In the genomic region with DNA sequence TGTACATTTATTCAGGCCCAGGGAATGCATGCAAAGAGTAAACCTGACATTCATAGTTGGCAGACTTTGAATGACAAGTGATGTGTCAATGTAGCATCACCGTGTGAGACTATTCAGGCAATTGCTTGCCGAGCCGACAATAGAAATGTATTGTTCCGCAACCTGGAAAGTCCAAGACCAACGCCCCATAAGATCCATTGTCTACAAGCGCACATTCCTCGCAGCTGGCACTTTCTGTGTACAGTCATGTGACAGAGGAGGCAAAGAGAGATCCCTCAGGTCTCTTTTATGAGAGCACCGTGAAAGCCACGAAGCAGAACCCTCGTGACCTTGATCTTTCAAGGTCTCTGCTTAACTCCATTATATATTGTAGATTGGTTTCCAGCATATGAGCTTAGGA, we compare ENCODE assay signal across 19 mouse cellular contexts.
DNase-seq lines count a peak whose midpoint lies in the region; TF ChIP-seq lines count a peak whose summit lies in the region.
"Had no signal": no experiment of that assay in that cellular context is flagged by ENCODE, and none has a peak within 500 bp of the region (broad histone marks: within the 10 kb centered on the region; RNA-seq: fewer than 3 reads in every experiment).

No protein-coding gene starts in this region.

- no peak overlapping the region for H3K27ac ChIP-seq in ES-E14 (ENCODE audit: insufficient read depth, low read depth, low read length, poor library complexity, severe bottlenecking)
- H3K27ac ChIP-seq: embryonic facial prominence, embryonic 13.5 days; embryonic facial prominence, embryonic 15.5 days; forebrain, embryonic 10.5 days; forebrain, embryonic 12.5 days had no signal

- DNase-seq in ES-CJ7 (ENCODE audit: low read depth, low spot score) (peak; percentile 66), ES-E14 (ENCODE audit: low read depth, low spot score) (peak; percentile 20), ZHBTc4 (ENCODE audit: low read depth, low spot score) (peak; percentile 89)
- no peak for DNase-seq in embryo, embryonic 10.5 days (ENCODE audit: low spot score)
- no peak for DNase-seq in urinary bladder, adult 18-20 months (ENCODE audit: low spot score in 2 of 2)
- DNase-seq: adrenal gland, adult 2 months; adrenal gland, postnatal 10 days; adrenal gland, postnatal 25 days; cerebellum, adult 11 months; cerebellum, adult 18-20 months; cerebellum, adult 8-10 months; cerebellum, adult 9-11 months; cerebellum, postnatal 14 days; cerebellum, postnatal 36 days had no signal

- H3K4me3 ChIP-seq in ES-E14 (ENCODE audit: insufficient read depth in 1 of 2, low read depth in 1 of 2, low read length in 2 of 2, poor library complexity in 1 of 2, severe bottlenecking in 1 of 2), result no peak overlapping the region
- H3K4me3 ChIP-seq: embryonic facial prominence, embryonic 13.5 days; embryonic facial prominence, embryonic 15.5 days; erythroblast, embryonic 14.5 days; forebrain, embryonic 10.5 days; forebrain, embryonic 12.5 days had no signal

- no peaks in the 10 kb centered on the region for H3K36me3 ChIP-seq in ES-E14 (ENCODE audit: control insufficient read depth, insufficient read depth, low read length, poor library complexity, severe bottlenecking)
- H3K36me3 ChIP-seq: embryonic facial prominence, embryonic 13.5 days; embryonic facial prominence, embryonic 15.5 days; forebrain, embryonic 10.5 days; forebrain, embryonic 12.5 days had no signal

- in situ Hi-C loops in ES-E14 (cut with MboI; ENCODE audit: low sequenced_read_pairs in 2 of 2, unreplicated experiment in 2 of 2), result no loop called here

- no peak overlapping the region for H3K9ac ChIP-seq in ES-E14 (ENCODE audit: insufficient read depth, low read depth, low read length, poor library complexity, severe bottlenecking)
- H3K9ac ChIP-seq: embryonic facial prominence, embryonic 13.5 days; embryonic facial prominence, embryonic 15.5 days; forebrain, embryonic 12.5 days had no signal

- H3K4me1 ChIP-seq in ES-E14 (ENCODE audit: control insufficient read depth in 2 of 2, insufficient read depth in 2 of 2, low read length in 2 of 2, poor library complexity in 1 of 2), result no peaks in the 10 kb centered on the region; a peak in 2 of 4 replicates

- no peaks in the 10 kb centered on the region for H3K9me3 ChIP-seq in ES-E14 (ENCODE audit: control insufficient read depth, insufficient read depth, low read depth, low read length)
- H3K9me3 ChIP-seq: embryonic facial prominence, embryonic 13.5 days; embryonic facial prominence, embryonic 15.5 days; forebrain, embryonic 10.5 days; forebrain, embryonic 12.5 days had no signal

TF ChIP-seq in ES-E14, 5 proteins besides CTCF, POLR2A, EP300 and RAD21:
- no peak for TF ChIP-seq MAFK (IDR thresholded peaks at IDR 0.05; ENCODE audit: insufficient read depth, low read depth, low read length)
- no peak for TF ChIP-seq ZNF384 (IDR thresholded peaks at IDR 0.05; ENCODE audit: low read depth, low read length)
- no peak for TF ChIP-seq CHD2 (IDR thresholded peaks at IDR 0.05; ENCODE audit: low read depth, low read length)
- no peak for TF ChIP-seq HCFC1 (IDR thresholded peaks at IDR 0.05; ENCODE audit: borderline replicate concordance, insufficient read depth, low read length)
- no peak for TF ChIP-seq ZC3H11A (IDR thresholded peaks at IDR 0.05; ENCODE audit: borderline replicate concordance, low read depth, low read length)

Comparison
In these comparisons a context has a peak if more than half of its experiments do, and no peak if none do; other contexts are left out.
1. DNase-seq: peak in ES-CJ7 (single experiment), ES-E14 (single experiment) and ZHBTc4 (single experiment); none in embryo, embryonic 10.5 days (single experiment) and urinary bladder, adult 18-20 months (0 of 2).